Mouse (Mus musculus) G1E (cell line): Measurements from ENCODE around the gene Arpin.

Source experiments
- CTCF ChIP-seq: IDR thresholded peaks from 2 replicates; pipeline ENCODE4 v1.5.1; 2012; ENCODE audit warnings: low read depth, low read length, inconsistent platforms, mixed read lengths
- GATA1 ChIP-seq: IDR thresholded peaks from 2 replicates; pipeline ENCODE4 v1.6.1; 2012; ENCODE audit warnings: borderline replicate concordance, low read length, inconsistent platforms, mixed read lengths
- POLR2AphosphoS5 ChIP-seq: IDR thresholded peaks from 2 replicates; pipeline ENCODE4 v1.6.1; 2012; ENCODE audit warnings: low read depth, low read length, inconsistent platforms; ENCODE audit not compliant: insufficient replicate concordance
- TAL1 ChIP-seq: conservative IDR thresholded peaks from 2 replicates; pipeline ENCODE4 v1.6.1; 2012; ENCODE audit warnings: low read depth, low read length, inconsistent platforms, mixed read lengths

DNA sequence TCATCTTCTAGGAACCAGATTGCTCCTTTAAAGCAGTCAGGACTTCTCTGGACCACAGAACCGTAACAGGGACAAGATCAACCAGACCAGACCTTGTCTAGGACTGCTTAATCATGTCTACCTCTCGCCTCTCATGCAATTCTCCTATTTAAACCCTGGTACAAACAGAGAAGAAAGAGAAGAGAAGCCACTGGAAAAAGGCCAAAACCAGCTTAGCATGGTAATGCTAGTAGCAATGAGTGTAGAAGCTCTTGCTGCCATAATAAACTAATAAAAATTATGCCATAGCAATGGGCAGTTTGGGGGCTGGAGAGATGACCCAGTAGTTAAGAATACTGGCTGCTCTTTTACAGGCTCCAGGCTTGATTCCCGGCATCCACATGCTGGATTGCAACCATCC lies 28.2 kb downstream of the Arpin start:
- TF ChIP-seq CTCF (no peak), GATA1 (no peak), POLR2AphosphoS5 (no peak), TAL1 (no peak)
